Mouse (Mus musculus): ENCODE measurements around the gene Pgc. TPM values are rescaled to one million over a fixed set of nuclear protein-coding genes. Genes with fewer than 3 reads are reported as not detected.

Pgc gene
- total and polyA plus RNA-seq, 2 experiments: 0.26 TPM; not detected in 1

GRCm38 (mm10) chr17:47782486-47782885 lies 55.8 kb downstream of the Pgc start:
- H3K27me3 ChIP-seq (ENCODE audit: control insufficient read depth, insufficient read depth, low read length): no peaks in the 10 kb centered on the region
- no peak overlapping the region for H3K9ac ChIP-seq (ENCODE audit: low read depth, low read length)
- DNase-seq (ENCODE audit: extremely low read depth, low read depth, low spot score): no peak
- H3K79me2 ChIP-seq (ENCODE audit: control insufficient read depth, insufficient read depth, low read length): no peaks in the 10 kb centered on the region; the same call in 1 of the 2 replicates
- 90% methylated on average over 3 of the region's 3 CpGs for WGBS
- no peaks in the 10 kb centered on the region for H3K4me1 ChIP-seq (ENCODE audit: control insufficient read depth, insufficient read depth, low read length)
- H3K27ac ChIP-seq (replicated peaks; ENCODE audit: insufficient read depth, low read depth, low read length): no peak overlapping the region
- no peaks in the 10 kb centered on the region for H3K36me3 ChIP-seq (ENCODE audit: control insufficient read depth, insufficient read depth, low read length)
- no peak overlapping the region for H3K4me3 ChIP-seq (ENCODE audit: insufficient read depth, low read depth, low read length)
- TF ChIP-seq CTCF (IDR thresholded peaks at IDR 0.05; ENCODE audit: low read depth, low read length) (no peak), POLR2A (IDR thresholded peaks at IDR 0.05; ENCODE audit: extremely low read depth, insufficient read depth, low read length) (no peak)

DNA sequence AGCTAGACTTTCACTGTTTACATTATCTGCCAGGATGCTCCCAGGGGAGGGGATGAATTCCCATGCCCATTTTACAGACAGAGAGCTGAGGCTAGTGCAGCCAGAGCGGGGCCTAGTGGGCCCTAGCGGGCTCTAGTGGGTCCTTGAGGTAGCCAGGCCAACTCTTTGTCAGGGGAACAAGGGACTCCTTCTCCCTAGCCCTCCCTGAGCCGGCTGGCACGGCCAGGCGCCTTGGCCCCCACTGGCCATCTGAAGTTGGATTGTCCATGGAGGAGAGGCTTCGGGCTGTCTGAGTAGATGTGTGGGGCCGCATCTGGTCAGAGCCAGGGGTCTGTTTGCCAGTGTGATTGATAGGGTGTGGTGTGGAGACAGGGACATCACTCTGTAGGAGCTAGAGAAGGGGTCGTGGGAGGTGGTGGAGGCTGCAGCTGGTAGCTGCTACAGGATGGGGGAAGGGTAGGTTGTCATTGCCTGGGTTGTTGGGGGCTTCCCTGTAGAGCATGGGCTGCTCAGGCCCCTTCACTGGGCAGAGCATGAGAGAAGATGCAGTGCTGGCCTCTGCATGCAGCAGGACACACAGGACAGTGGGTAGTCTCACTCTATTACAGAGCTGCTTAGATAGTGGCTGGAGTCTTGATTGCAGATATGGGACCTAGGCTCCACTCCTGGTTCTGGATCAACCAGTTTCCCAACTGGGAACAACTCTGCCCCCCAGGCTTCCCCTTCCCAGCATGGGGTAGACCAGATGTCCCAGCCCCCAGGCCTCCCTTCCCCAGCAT lies 57.0 kb downstream of the Pgc start:
- no peak overlapping the region for H3K9ac ChIP-seq (ENCODE audit: low read depth, low read length)
- no peak for TF ChIP-seq POLR2A (IDR thresholded peaks at IDR 0.05; ENCODE audit: extremely low read depth, insufficient read depth, low read length)
- TF ChIP-seq CTCF (IDR thresholded peaks at IDR 0.05; ENCODE audit: low read depth, low read length): no peak
- no peaks in the 10 kb centered on the region for H3K36me3 ChIP-seq (ENCODE audit: control insufficient read depth, insufficient read depth, low read length)
- no peaks in the 10 kb centered on the region for H3K4me1 ChIP-seq (ENCODE audit: control insufficient read depth, insufficient read depth, low read length)
- DNase-seq (ENCODE audit: extremely low read depth, low read depth, low spot score): no peak
- H3K27me3 ChIP-seq (ENCODE audit: control insufficient read depth, insufficient read depth, low read length): no peaks in the 10 kb centered on the region
- H3K4me3 ChIP-seq (ENCODE audit: insufficient read depth, low read depth, low read length): no peak overlapping the region
- no peaks in the 10 kb centered on the region; the same call in 1 of the 2 replicates for H3K79me2 ChIP-seq (ENCODE audit: control insufficient read depth, insufficient read depth, low read length)
- H3K27ac ChIP-seq (replicated peaks; ENCODE audit: insufficient read depth, low read depth, low read length): no peak overlapping the region
- WGBS: 89% methylated on average over 8 of the region's 8 CpGs

Other genes with a start within 250 kb of the Pgc start
- gene Taf8, start 224.6 kb upstream of the Pgc start, total RNA-seq (2014; rRNA removed): 8.2 and 8.7 TPM in 2 replicates
- 7.8 and 9.6 TPM in 2 replicates for gene Taf8, start 224.6 kb upstream of the Pgc start, polyA plus RNA-seq (2012; rRNA removed)
- gene Ccnd3, start 221.8 kb upstream of the Pgc start, total RNA-seq (2014; rRNA removed): 16.8 and 23.4 TPM in 2 replicates
- 39.1 and 41.8 TPM in 2 replicates for gene Ccnd3, start 221.8 kb upstream of the Pgc start, polyA plus RNA-seq (2012; rRNA removed)
- 2.5 and 3.4 TPM in 2 replicates for gene Bysl, start 115.3 kb upstream of the Pgc start, total RNA-seq (2014; rRNA removed)
- gene Bysl, start 115.3 kb upstream of the Pgc start, polyA plus RNA-seq (2012; rRNA removed): 6.7 and 8.1 TPM in 2 replicates
- 14.4 and 15.0 TPM in 2 replicates for gene Med20, start 115.3 kb upstream of the Pgc start, total RNA-seq (2014; rRNA removed)
- gene Med20, start 115.3 kb upstream of the Pgc start, polyA plus RNA-seq (2012; rRNA removed): 15.0 and 19.4 TPM in 2 replicates
- gene Gm20517, start 115.3 kb upstream of the Pgc start, total RNA-seq (2014; rRNA removed): 1.2 and 1.9 TPM in 2 replicates
- 0.14 and 0.31 TPM in 2 replicates for gene Gm20517, start 115.3 kb upstream of the Pgc start, polyA plus RNA-seq (2012; rRNA removed)
- gene Usp49, start 96.2 kb upstream of the Pgc start, total RNA-seq (2014; rRNA removed): 1.2 and 2.1 TPM in 2 replicates
- 2.2 TPM in 2 replicates for gene Usp49, start 96.2 kb upstream of the Pgc start, polyA plus RNA-seq (2012; rRNA removed)
- 30.6 and 37.5 TPM in 2 replicates for gene Tomm6, start 38.5 kb upstream of the Pgc start, total RNA-seq (2014; rRNA removed)
- 97.6 and 101 TPM in 2 replicates for gene Tomm6, start 38.5 kb upstream of the Pgc start, polyA plus RNA-seq (2012; rRNA removed)
- 1.7 and 1.9 TPM in 2 replicates for gene Frs3, start 37.8 kb upstream of the Pgc start, total RNA-seq (2014; rRNA removed)
- gene Frs3, start 37.8 kb upstream of the Pgc start, polyA plus RNA-seq (2012; rRNA removed): 6.5 and 7.1 TPM in 2 replicates
- 0.09 and 0.27 TPM in 2 replicates for gene Gm21981, start 32.4 kb upstream of the Pgc start, total RNA-seq (2014; rRNA removed)
- gene Gm21981, start 32.4 kb upstream of the Pgc start, polyA plus RNA-seq (2012; rRNA removed): 0.36 and 0.46 TPM in 2 replicates
- gene Prickle4, start 32.1 kb upstream of the Pgc start, total RNA-seq (2014; rRNA removed): 1.9 and 2.0 TPM in 2 replicates
- 7.9 and 9.9 TPM in 2 replicates for gene Prickle4, start 32.1 kb upstream of the Pgc start, polyA plus RNA-seq (2012; rRNA removed)
- gene Tfeb, start 10.2 kb downstream of the Pgc start, total RNA-seq (2014; rRNA removed): 5.7 and 8.1 TPM in 2 replicates
- gene Tfeb, start 10.2 kb downstream of the Pgc start, polyA plus RNA-seq (2012; rRNA removed): 15.7 and 16.6 TPM in 2 replicates
- 0.65 and 0.67 TPM in 2 replicates for gene Mdfi, start 107.8 kb downstream of the Pgc start, total RNA-seq (2014; rRNA removed)
- gene Mdfi, start 107.8 kb downstream of the Pgc start, polyA plus RNA-seq (2012; rRNA removed): 1.8 and 2.9 TPM in 2 replicates
- 2.0 and 4.1 TPM in 2 replicates for gene Foxp4, start 197.8 kb downstream of the Pgc start, total RNA-seq (2014; rRNA removed)
- gene Foxp4, start 197.8 kb downstream of the Pgc start, polyA plus RNA-seq (2012; rRNA removed): 18.5 and 24.6 TPM in 2 replicates

Measured in liver, adult 2 months (tissue).